Mouse (Mus musculus) kidney, adult 2 months (tissue): Measurements from ENCODE around the gene E130114P18Rik.

Experiments used
- CTCF ChIP-seq: fragments of 200-500 bp; conservative IDR thresholded peaks from 2 replicates; pipeline ENCODE4 v1.5.1; 2011; ENCODE audit warnings: low read depth, mild to moderate bottlenecking, control low read depth, low read length, moderate library complexity, mixed read lengths; ENCODE audit not compliant: insufficient read depth, insufficient read length
- POLR2A ChIP-seq: fragments of 200-500 bp; IDR thresholded peaks from one replicate; pipeline ENCODE4 v1.6.1; 2011; ENCODE audit warnings: low read depth, low read length, control low read depth

DNA sequence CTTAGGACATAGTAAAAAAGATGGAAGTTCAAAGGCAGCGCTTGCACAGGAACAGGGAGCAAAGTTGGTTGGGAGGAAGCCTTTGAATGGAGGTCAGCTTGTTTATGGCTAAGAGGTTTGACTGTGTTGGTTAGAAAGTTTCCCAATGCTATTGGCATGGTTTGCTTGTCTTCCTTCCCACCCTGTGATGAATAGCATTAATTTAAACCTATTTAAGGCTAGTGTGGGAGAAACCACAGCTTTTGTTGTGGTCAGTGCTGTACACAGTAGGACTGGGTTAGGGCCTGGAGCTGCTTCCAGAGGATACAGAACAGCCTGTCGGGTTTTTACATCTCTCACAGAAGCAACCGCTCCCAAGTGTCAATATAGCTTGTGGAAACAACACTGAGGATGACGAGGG is 10.7 kb upstream of the E130114P18Rik start:
- no peak for TF ChIP-seq CTCF
- TF ChIP-seq POLR2A: no peak
